Mouse (Mus musculus) heart, adult 2 months (tissue): ENCODE measurements around the gene Prss36. TPM values are rescaled to one million over a fixed set of nuclear protein-coding genes. Genes with fewer than 3 reads are reported as not detected.
A peak's percentile ranks its signal among the peaks of the same experiment; 100 is the strongest.
"Not testable (repeated sequence)": the region's sequence is repeated elsewhere in the genome, so short reads cannot be mapped to it uniquely, and the experiment has no call there.

Source experiments
- DNase-seq, 2 experiments: peaks; one replicate each; pipeline ENCODE4 v3.0.0; 2021
- H3K27ac ChIP-seq: fragments of 200-600 bp; 2 replicates; pipeline ENCODE4 v1.8.1; 2022
- H3K27me3 ChIP-seq: fragments of 200-500 bp; 2 replicates; pipeline ENCODE4 v1.6.1; 2012; ENCODE audit warnings: mild to moderate bottlenecking, low read length, inconsistent platforms, mixed read lengths; ENCODE audit not compliant: control insufficient read depth, insufficient read depth
- H3K36me3 ChIP-seq: fragments of 200-500 bp; 2 replicates; pipeline ENCODE4 v1.6.1; 2012; ENCODE audit warnings: low read length, inconsistent platforms; ENCODE audit not compliant: control insufficient read depth, insufficient read depth
- H3K4me1 ChIP-seq: fragments of 200-500 bp; 2 replicates; pipeline ENCODE4 v1.6.1; 2011; ENCODE audit warnings: low read length; ENCODE audit not compliant: control insufficient read depth, insufficient read depth
- H3K4me3 ChIP-seq: fragments of 200-600 bp; 2 replicates; pipeline ENCODE4 v1.8.1; 2022
- H3K79me2 ChIP-seq: fragments of 200-500 bp; replicated peaks from 2 replicates; pipeline ENCODE4 v1.6.1; 2012; ENCODE audit warnings: mild to moderate bottlenecking, inconsistent platforms, low read length, moderate library complexity, mixed read lengths; ENCODE audit not compliant: control insufficient read depth, insufficient read depth
- H3K9ac ChIP-seq: fragments of 200-500 bp; 2 replicates; pipeline ENCODE4 v1.6.1; 2012; ENCODE audit warnings: low read depth, mild to moderate bottlenecking, control low read depth, inconsistent platforms, low read length, mixed read lengths
- CTCF ChIP-seq: fragments of 200-600 bp; IDR thresholded peaks from 2 replicates; pipeline ENCODE4 v1.8.1; 2022; ENCODE audit warnings: antibody characterized with exemption, mild to moderate bottlenecking, moderate library complexity
- EP300 ChIP-seq: fragments of 200-500 bp; IDR thresholded peaks from 2 replicates; pipeline ENCODE4 v1.6.1; 2011; ENCODE audit warnings: low read depth, low read length, control low read depth; ENCODE audit not compliant: insufficient read depth
- POLR2A ChIP-seq: fragments of 200-500 bp; IDR thresholded peaks from 2 replicates; pipeline ENCODE4 v1.6.1; 2011; ENCODE audit warnings: mild to moderate bottlenecking, low read depth, low read length, control low read depth; ENCODE audit not compliant: insufficient read depth
- WGBS: fragments of 180-500 bp; shearing (Covaris S2); methylation state at CpG from one replicate; pipeline ENCODE4 v1.1.7; 2018; 5-methylcytosine and 5-hydroxymethylcytosine counted together
- intact Hi-C: fragments of 180-260 bp; cut with DNase I; formaldehyde crosslinking; loops from one replicate; pipeline ENCODE4 v1.15.1; 2025
- polyA plus RNA-seq: library from polyadenylated mRNA; depleted of rRNA; stranded (reverse); fragments of >200 nt; gene quantifications from 2 replicates; pipeline ENCODE4 v1.2.3, GENCODE M21; 2012
- total RNA-seq, 2 experiments: library from RNA; stranded (reverse); gene quantifications; 2 replicates each; pipeline ENCODE4 v1.2.3; 2021

The Prss36 gene
- total and polyA plus RNA-seq, 3 experiments, result 6.0 to 21.4 (median 9.7) TPM

GRCm38 (mm10) chr7:127903971-127904796, 42.3 kb downstream of the Prss36 start, which contains the start of gene Bckdk:
TSS of gene Bckdk (plus strand) at chr7:127904082.
- TF ChIP-seq EP300 (no peak), CTCF (0 out of 2 replicates have a peak, but pooled peaks have one; percentile 9), POLR2A (peak; percentile 89)
- Histone ChIP-seq H3K9ac (peak within 1 kb of the TSS; percentile 85), H3K27me3 (no peaks in the 10 kb centered on the region), H3K79me2 (no peaks in the 10 kb centered on the region), H3K4me3 (peak within 1 kb of the TSS; percentile 90), H3K4me1 (peaks cover 1% of the 10 kb centered on the region), H3K27ac (peak within 1 kb of the TSS; percentile 94), H3K36me3 (no peaks in the 10 kb centered on the region)
- 6% methylated on average over 38 of the region's 38 CpGs for WGBS
- peak; percentile 80 to 83 for DNase-seq
- intact Hi-C loops, result no loop called here

GRCm38 (mm10) chr7:127901772-127902171, 44.8 kb downstream of the Prss36 start:
- Histone ChIP-seq H3K9ac (no peak overlapping the region), H3K79me2 (no peaks in the 10 kb centered on the region), H3K4me1 (peaks cover 1% of the 10 kb centered on the region), H3K36me3 (no peaks in the 10 kb centered on the region), H3K27me3 (no peaks in the 10 kb centered on the region), H3K4me3 (no peak overlapping the region), H3K27ac (no peak overlapping the region)
- intact Hi-C loops, result no loop called here
- no peak for TF ChIP-seq EP300
- no peak for TF ChIP-seq CTCF
- no peak for TF ChIP-seq POLR2A
- 77% methylated on average over 2 of the region's 2 CpGs for WGBS
- no peak for DNase-seq

GRCm38 (mm10) chr7:127899997-127900396, 46.5 kb downstream of the Prss36 start:
- no peak for DNase-seq
- H3K4me3 ChIP-seq, result no peak overlapping the region
- intact Hi-C loops, result no loop called here
- no peaks in the 10 kb centered on the region for H3K27me3 ChIP-seq
- 20% methylated on average over 7 of the region's 7 CpGs for WGBS
- H3K36me3 ChIP-seq, result no peaks in the 10 kb centered on the region
- no peaks in the 10 kb centered on the region for H3K79me2 ChIP-seq
- TF ChIP-seq POLR2A, result no peak
- TF ChIP-seq CTCF, result no peak
- TF ChIP-seq EP300, result no peak
- no peak overlapping the region for H3K9ac ChIP-seq
- peaks cover 3% of the 10 kb centered on the region for H3K4me1 ChIP-seq
- H3K27ac ChIP-seq, result no peak overlapping the region

GRCm38 (mm10) chr7:127898179-127898956, 48.2 kb downstream of the Prss36 start:
- WGBS, result 40% methylated on average over 10 of the region's 10 CpGs
- H3K27me3 ChIP-seq, result no peaks in the 10 kb centered on the region
- TF ChIP-seq CTCF (no peak), POLR2A (no peak), EP300 (no peak)
- DNase-seq, result no peak
- H3K4me3 ChIP-seq, result no peak overlapping the region
- peaks cover 2% of the 10 kb centered on the region for H3K4me1 ChIP-seq
- intact Hi-C loops, result no loop called here
- H3K9ac ChIP-seq, result no peak overlapping the region
- no peaks in the 10 kb centered on the region for H3K79me2 ChIP-seq
- H3K27ac ChIP-seq, result no peak overlapping the region
- no peaks in the 10 kb centered on the region for H3K36me3 ChIP-seq

GRCm38 (mm10) chr7:127897542-127897941, 49.0 kb downstream of the Prss36 start:
- TF ChIP-seq EP300 (no peak), POLR2A (no peak), CTCF (no peak)
- H3K27me3 ChIP-seq, result no peaks in the 10 kb centered on the region
- H3K4me1 ChIP-seq, result peaks cover 2% of the 10 kb centered on the region
- H3K4me3 ChIP-seq, result no peak overlapping the region
- 86% methylated on average over 7 of the region's 7 CpGs for WGBS
- no peak overlapping the region for H3K27ac ChIP-seq
- intact Hi-C loops, result no loop called here
- DNase-seq, result no peak
- H3K9ac ChIP-seq, result no peak overlapping the region
- H3K36me3 ChIP-seq, result no peaks in the 10 kb centered on the region
- no peaks in the 10 kb centered on the region for H3K79me2 ChIP-seq

GRCm38 (mm10) chr7:127896384-127896783, 50.1 kb downstream of the Prss36 start:
- WGBS, result 60% methylated on average over 13 of the region's 13 CpGs
- no peak overlapping the region for H3K9ac ChIP-seq
- H3K27me3 ChIP-seq, result no peaks in the 10 kb centered on the region
- no peaks in the 10 kb centered on the region for H3K36me3 ChIP-seq
- H3K4me3 ChIP-seq, result no peak overlapping the region
- peak; percentile 46 to 67 for DNase-seq
- H3K79me2 ChIP-seq, result no peaks in the 10 kb centered on the region
- intact Hi-C loops, result no loop called here
- peaks cover 2% of the 10 kb centered on the region for H3K4me1 ChIP-seq
- peak; percentile 83 for TF ChIP-seq CTCF
- no peak for TF ChIP-seq EP300
- no peak overlapping the region for H3K27ac ChIP-seq

- Histone ChIP-seq H3K4me3 (peak overlapping the region; percentile 72), H3K27ac (peak overlapping the region; percentile 75)
- H3K36me3 ChIP-seq, H3K79me2 ChIP-seq, intact Hi-C loops, DNase-seq, H3K4me1 ChIP-seq, H3K9ac ChIP-seq, H3K27me3 ChIP-seq: not testable (repeated sequence)
- whole genome bisulfite sequencing, result 71% methylated on average over 7 of the region's 7 CpGs
Observed at GRCm38 (mm10) chr7:127895891-127896290, 50.6 kb downstream of the Prss36 start.
